Comparison of ENCODE assay signal across 8 mouse cellular contexts in the genomic region with DNA sequence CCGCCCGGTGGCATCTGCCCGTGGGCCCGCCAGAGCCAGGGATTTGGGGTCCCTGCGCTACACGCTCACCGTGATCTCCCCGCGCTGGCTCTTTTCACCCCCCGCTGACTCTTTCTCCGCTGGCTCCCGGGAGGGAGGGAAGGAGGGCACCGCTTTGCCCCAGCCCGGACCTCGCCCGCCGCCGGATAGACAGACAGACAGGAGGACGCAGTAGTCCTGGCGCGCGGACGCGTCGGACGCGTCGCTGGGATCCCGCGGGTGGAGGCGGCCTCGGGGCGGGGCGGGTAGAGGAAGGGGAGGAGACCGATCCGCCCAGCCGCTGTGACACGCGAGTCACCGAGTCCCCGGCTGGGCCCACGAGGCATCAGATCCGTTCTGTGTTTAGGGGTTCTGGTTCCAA. TPM values are rescaled to one million over a fixed set of nuclear protein-coding genes. Genes with fewer than 3 reads are reported as not detected.
DNase-seq lines count a peak whose midpoint lies in the region; ATAC-seq and TF ChIP-seq lines count a peak whose summit lies in the region.

No protein-coding gene starts in this region.

- TF ChIP-seq POLR2A in cerebellum, adult 2 months (IDR thresholded peaks at IDR 0.05; ENCODE audit: borderline replicate concordance, insufficient read depth, low read length): peak; percentile 61; the same call in 1 of the 2 replicates

- H3K9me3 ChIP-seq in kidney, embryonic 14.5 days (ENCODE audit: control insufficient read depth, low read length): no peaks in the 10 kb centered on the region
- H3K9me3 ChIP-seq in limb, embryonic 12.5 days: no peaks in the 10 kb centered on the region
- no peaks in the 10 kb centered on the region for H3K9me3 ChIP-seq in midbrain, postnatal 0 days (ENCODE audit: low read length)
- no peaks in the 10 kb centered on the region for H3K9me3 ChIP-seq in stomach, postnatal 0 days (ENCODE audit: control insufficient read depth, low read length)

- H3K9ac ChIP-seq in kidney, embryonic 14.5 days (ENCODE audit: low read depth, low read length): peak overlapping the region; percentile 55
- peak overlapping the region; percentile 66 for H3K9ac ChIP-seq in limb, embryonic 12.5 days (replicated peaks)
- peak overlapping the region; percentile 99 for H3K9ac ChIP-seq in midbrain, postnatal 0 days (replicated peaks; ENCODE audit: low read length, poor library complexity, severe bottlenecking)
- peak overlapping the region; percentile 55 for H3K9ac ChIP-seq in stomach, postnatal 0 days (ENCODE audit: low read length)

- WGBS in kidney, embryonic 14.5 days: under 1% methylated on average over 42 of the region's 43 CpGs
- WGBS in cerebellum, adult 2 months: under 1% methylated on average over 41 of the region's 43 CpGs
- WGBS in limb, embryonic 12.5 days: 2% methylated on average over 43 of the region's 43 CpGs
- 1% methylated on average over 39 of the region's 43 CpGs for WGBS in midbrain, postnatal 0 days
- 1% methylated on average over 38 of the region's 43 CpGs for WGBS in stomach, postnatal 0 days

- ATAC-seq in kidney, embryonic 14.5 days (ENCODE audit: low FRiP score, low TSS enrichment): no peak
- ATAC-seq in limb, embryonic 12.5 days (ENCODE audit: insufficient number of reproducible peaks, insufficient read depth, low FRiP score, low TSS enrichment, low read depth): no peak
- ATAC-seq in midbrain, postnatal 0 days (ENCODE audit: low FRiP score): peak; percentile 44; the same call in 1 of the 2 replicates
- ATAC-seq in stomach, postnatal 0 days (ENCODE audit: low FRiP score, low TSS enrichment): no peak

- DNase-seq in kidney, adult 18-20 months: no peak
- DNase-seq in cerebellum, adult 2 months: peak; percentile 82 to 83
- peak; percentile 82 for DNase-seq in frontal cortex, postnatal 36 days (ENCODE audit: low spot score in 2 of 2)
- peak; percentile 91 for DNase-seq in induced T-regulatory cell, adult 2 months (ENCODE audit: low read depth)
- peak; percentile 73 for DNase-seq in midbrain, postnatal 0 days (ENCODE audit: low spot score)
- DNase-seq in stomach, postnatal 0 days (ENCODE audit: low spot score): no peak

- H3K4me3 ChIP-seq in kidney, embryonic 14.5 days (ENCODE audit: low read length): peak overlapping the region; percentile 50
- H3K4me3 ChIP-seq in cerebellum, adult 2 months (replicated peaks; ENCODE audit: insufficient read depth, low read depth, low read length): peak overlapping the region; percentile 89
- H3K4me3 ChIP-seq in limb, embryonic 12.5 days (replicated peaks): peak overlapping the region; percentile 57
- H3K4me3 ChIP-seq in midbrain, postnatal 0 days (ENCODE audit: low read depth, low read length): peak overlapping the region; percentile 89
- peak overlapping the region; percentile 43 for H3K4me3 ChIP-seq in stomach, postnatal 0 days (ENCODE audit: low read depth, low read length)

- no peak overlapping the region for H3K27ac ChIP-seq in kidney, embryonic 14.5 days (ENCODE audit: low read depth, low read length)
- H3K27ac ChIP-seq in cerebellum, adult 2 months (ENCODE audit: insufficient read depth, low read length): peak overlapping the region; percentile 66
- H3K27ac ChIP-seq in limb, embryonic 12.5 days: no peak overlapping the region
- H3K27ac ChIP-seq in midbrain, postnatal 0 days (ENCODE audit: low read depth, low read length): peak overlapping the region; percentile 83
- H3K27ac ChIP-seq in stomach, postnatal 0 days (replicated peaks): no peak overlapping the region

- H3K27me3 ChIP-seq in kidney, embryonic 14.5 days (ENCODE audit: control insufficient read depth, insufficient read depth, low read length): peaks cover 43% of the 10 kb centered on the region
- no peaks in the 10 kb centered on the region for H3K27me3 ChIP-seq in cerebellum, adult 2 months (ENCODE audit: control insufficient read depth, insufficient read depth, low read length)
- H3K27me3 ChIP-seq in limb, embryonic 12.5 days: peaks cover 98% of the 10 kb centered on the region
- H3K27me3 ChIP-seq in midbrain, postnatal 0 days (ENCODE audit: insufficient read depth, low read length): no peaks in the 10 kb centered on the region
- H3K27me3 ChIP-seq in stomach, postnatal 0 days (ENCODE audit: control insufficient read depth, insufficient read depth, low read length): 0 out of 2 replicates have a peak, but pooled peaks cover 2% of the 10 kb centered on the region

- TF ChIP-seq CTCF in cerebellum, adult 2 months (IDR thresholded peaks at IDR 0.05; ENCODE audit: borderline replicate concordance, insufficient read depth, low read depth, low read length): no peak
- TF ChIP-seq CTCF in midbrain, postnatal 0 days (IDR thresholded peaks at IDR 0.05): no peak
- TF ChIP-seq CTCF in stomach, postnatal 0 days (IDR thresholded peaks at IDR 0.05; ENCODE audit: low read depth): no peak

- no peak for TF ChIP-seq EP300 in stomach, postnatal 0 days (optimal IDR thresholded peaks at IDR 0.05)

- peaks cover 25% of the 10 kb centered on the region for H3K4me1 ChIP-seq in kidney, embryonic 14.5 days (ENCODE audit: control insufficient read depth, insufficient read depth, low read length)
- peaks cover 9% of the 10 kb centered on the region for H3K4me1 ChIP-seq in cerebellum, adult 2 months (ENCODE audit: control insufficient read depth, insufficient read depth, low read length)
- H3K4me1 ChIP-seq in limb, embryonic 12.5 days (replicated peaks): peaks cover 20% of the 10 kb centered on the region
- peaks cover 25% of the 10 kb centered on the region for H3K4me1 ChIP-seq in midbrain, postnatal 0 days (ENCODE audit: insufficient read depth, low read length)
- H3K4me1 ChIP-seq in stomach, postnatal 0 days (replicated peaks; ENCODE audit: control insufficient read depth, insufficient read depth): no peaks in the 10 kb centered on the region

- peak overlapping the region; percentile 90 for H3K4me2 ChIP-seq in kidney, embryonic 14.5 days (replicated peaks; ENCODE audit: low read depth, low read length)
- H3K4me2 ChIP-seq in limb, embryonic 12.5 days: peak overlapping the region; percentile 94
- peak overlapping the region; percentile 84 for H3K4me2 ChIP-seq in midbrain, postnatal 0 days (ENCODE audit: low read depth, low read length, poor library complexity, severe bottlenecking)
- peak overlapping the region; percentile 67 for H3K4me2 ChIP-seq in stomach, postnatal 0 days (replicated peaks; ENCODE audit: low read depth)

- no peaks in the 10 kb centered on the region for H3K36me3 ChIP-seq in kidney, embryonic 14.5 days (ENCODE audit: control insufficient read depth, insufficient read depth, low read length)
- no peaks in the 10 kb centered on the region for H3K36me3 ChIP-seq in limb, embryonic 12.5 days
- H3K36me3 ChIP-seq in midbrain, postnatal 0 days (ENCODE audit: insufficient read depth, low read length): no peaks in the 10 kb centered on the region
- H3K36me3 ChIP-seq in stomach, postnatal 0 days (ENCODE audit: control insufficient read depth, insufficient read depth, low read length): no peaks in the 10 kb centered on the region

RNA-seq across cellular contexts. Expression of a gene that starts 0.3 kb away (rescaled TPM):
- polyA plus RNA-seq in kidney, embryonic 14.5 days (2014; fragmentation: Nextera tagmentation; extraction: Ambion mirVana): 7.3 and 10.1 TPM in 2 replicates
- polyA plus RNA-seq in cerebellum, adult 2 months (2012; rRNA removed): 123 and 127 TPM in 2 replicates
- polyA plus RNA-seq in limb, embryonic 12.5 days (2016; fragmentation: Nextera tagmentation; extraction: Ambion mirVana): 6.8 and 7.5 TPM in 2 replicates
- total RNA-seq in midbrain, postnatal 0 days (2014; rRNA removed): 240 and 242 TPM in 2 replicates
- 63.0 and 67.9 TPM in 2 replicates for polyA plus RNA-seq in midbrain, postnatal 0 days (2015; fragmentation: Nextera tagmentation; extraction: Ambion mirVana)
- polyA plus RNA-seq in stomach, postnatal 0 days (2015; fragmentation: Nextera tagmentation; extraction: Ambion mirVana): 2.0 and 3.1 TPM in 2 replicates

RNA-seq across cellular contexts. Expression of a gene that starts 38.2 kb away (rescaled TPM):
- 0.19 and 0.37 TPM in 2 replicates for polyA plus RNA-seq in kidney, embryonic 14.5 days (2014; fragmentation: Nextera tagmentation; extraction: Ambion mirVana)
- 0.41 and 0.80 TPM in 2 replicates for polyA plus RNA-seq in cerebellum, adult 2 months (2012; rRNA removed)
- polyA plus RNA-seq in limb, embryonic 12.5 days (2016; fragmentation: Nextera tagmentation; extraction: Ambion mirVana): 0.15 and 0.19 TPM in 2 replicates
- total RNA-seq in midbrain, postnatal 0 days (2014; rRNA removed): 0.27 and 1.4 TPM in 2 replicates
- 0.31 and 0.37 TPM in 2 replicates for polyA plus RNA-seq in midbrain, postnatal 0 days (2015; fragmentation: Nextera tagmentation; extraction: Ambion mirVana)
- polyA plus RNA-seq in stomach, postnatal 0 days (2015; fragmentation: Nextera tagmentation; extraction: Ambion mirVana): 0.59 and 0.74 TPM in 2 replicates

Comparison
In these comparisons a context has a peak if more than half of its experiments do, and no peak if none do; other contexts are left out.
1. H3K27ac ChIP-seq: peak in cerebellum, adult 2 months (single experiment) and midbrain, postnatal 0 days (single experiment); none in kidney, embryonic 14.5 days (single experiment), limb, embryonic 12.5 days (single experiment) and stomach, postnatal 0 days (single experiment).
2. DNase-seq: peak in cerebellum, adult 2 months (2 of 2), frontal cortex, postnatal 36 days (2 of 2), induced T-regulatory cell, adult 2 months (single experiment) and midbrain, postnatal 0 days (single experiment); none in kidney, adult 18-20 months (single experiment) and stomach, postnatal 0 days (single experiment).
3. Peak in every context shown above with its lines, with median percentiles within 50 percentile points of each other: H3K4me2 ChIP-seq, H3K4me3 ChIP-seq and H3K9ac ChIP-seq.